ENCODE assay signal across 8 mouse cellular contexts in genomic region chr4:136206943-136207342, GRCm38 (mm10). TPM values are rescaled to one million over a fixed set of nuclear protein-coding genes. Genes with fewer than 3 reads are reported as not detected.
DNase-seq lines count a peak whose midpoint lies in the region; ATAC-seq and TF ChIP-seq lines count a peak whose summit lies in the region.

No protein-coding gene starts in this region.

- no peaks in the 10 kb centered on the region for H3K36me3 ChIP-seq in kidney, embryonic 16.5 days (ENCODE audit: insufficient read depth, low read length)
- H3K36me3 ChIP-seq in midbrain, embryonic 10.5 days: no peaks in the 10 kb centered on the region

- peak overlapping the region; percentile 65 for H3K4me3 ChIP-seq in kidney, embryonic 16.5 days (ENCODE audit: low read length)
- peak overlapping the region; percentile 64 for H3K4me3 ChIP-seq in midbrain, embryonic 10.5 days

- H3K27me3 ChIP-seq in kidney, embryonic 16.5 days (ENCODE audit: insufficient read depth, low read length): no peaks in the 10 kb centered on the region; the same call in 1 of the 2 replicates
- peaks cover 53% of the 10 kb centered on the region for H3K27me3 ChIP-seq in midbrain, embryonic 10.5 days (ENCODE audit: low read depth, poor library complexity, severe bottlenecking)

- WGBS in kidney, embryonic 16.5 days: 8% methylated on average over 6 of the region's 6 CpGs
- 5% methylated on average over 6 of the region's 6 CpGs for WGBS in midbrain, embryonic 10.5 days

- ATAC-seq in kidney, embryonic 16.5 days (ENCODE audit: low FRiP score, low TSS enrichment): no peak
- ATAC-seq in erythroid progenitor cell, adult 5-6 weeks (replicated peaks; ENCODE audit: low FRiP score, poor library complexity, severe bottlenecking): no peak

- H3K27ac ChIP-seq in kidney, embryonic 16.5 days (ENCODE audit: low read length): no peak overlapping the region
- peak overlapping the region; percentile 79; the same call in 1 of the 2 replicates for H3K27ac ChIP-seq in midbrain, embryonic 10.5 days (replicated peaks)

- no peak for TF ChIP-seq POLR2A in brain, embryonic 14.5 days (IDR thresholded peaks at IDR 0.05; ENCODE audit: borderline replicate concordance, extremely low read depth, insufficient read depth, insufficient read length, poor library complexity, severe bottlenecking)

- peak overlapping the region; percentile 96 for H3K4me2 ChIP-seq in kidney, embryonic 16.5 days (replicated peaks; ENCODE audit: low read depth, low read length)

- no peak for DNase-seq in kidney, postnatal 36 days
- DNase-seq in brain, embryonic 14.5 days (ENCODE audit: low read depth): peak; percentile 33
- peak; percentile 29 to 46 for DNase-seq in heart, postnatal 36 days
- DNase-seq in midbrain, embryonic 10.5 days (ENCODE audit: low spot score): peak; percentile 20
- DNase-seq in T-cell, adult 2 months (ENCODE audit: low spot score): no peak
- no peak for DNase-seq in right cerebral cortex, postnatal 25 days

- peak overlapping the region; percentile 71 for H3K9ac ChIP-seq in kidney, embryonic 16.5 days (replicated peaks; ENCODE audit: low read length)

- intact Hi-C loops in heart, postnatal 36 days (cut with DNase I): no loop called here

- TF ChIP-seq CTCF in brain, embryonic 14.5 days (IDR thresholded peaks at IDR 0.05; ENCODE audit: borderline replicate concordance, extremely low read depth, insufficient read depth, insufficient read length): no peak

- H3K9me3 ChIP-seq in kidney, embryonic 16.5 days (ENCODE audit: low read length): no peaks in the 10 kb centered on the region
- no peaks in the 10 kb centered on the region for H3K9me3 ChIP-seq in midbrain, embryonic 10.5 days (replicated peaks)

- H3K4me1 ChIP-seq in kidney, embryonic 16.5 days (ENCODE audit: insufficient read depth, low read length): peaks cover 16% of the 10 kb centered on the region
- peaks cover 39% of the 10 kb centered on the region for H3K4me1 ChIP-seq in midbrain, embryonic 10.5 days

RNA-seq across cellular contexts. Expression of gene Asap3, which starts 0.8 kb away (rescaled TPM):
- polyA plus RNA-seq in kidney, embryonic 16.5 days (2015; fragmentation: Nextera tagmentation; extraction: Ambion mirVana): 5.8 and 6.0 TPM in 2 replicates
- polyA plus RNA-seq in brain, embryonic 14.5 days (2012; rRNA removed): 4.2 and 6.2 TPM in 2 replicates
- 10 to 100 TPM in 1 of 2 experiments, 1 to 10 TPM in 1; 9.4 to 11.7 TPM for total RNA-seq in heart, postnatal 36 days (2021)
- polyA plus RNA-seq in midbrain, embryonic 10.5 days (2016; fragmentation: Nextera tagmentation; extraction: Ambion mirVana): 6.0 and 7.1 TPM in 2 replicates
- total RNA-seq in erythroid progenitor cell, adult 5-6 weeks (2015; ENCODE audit: low replicate concordance): not detected in 2 replicates
- 0.53 and 0.90 TPM in 2 replicates for total RNA-seq in erythroid progenitor cell, adult 5-6 weeks (2017; ENCODE audit: low replicate concordance)

RNA-seq across cellular contexts. Expression of gene E2f2, which starts 34.7 kb away (rescaled TPM):
- polyA plus RNA-seq in kidney, embryonic 16.5 days (2015; fragmentation: Nextera tagmentation; extraction: Ambion mirVana): 7.3 and 8.3 TPM in 2 replicates
- polyA plus RNA-seq in brain, embryonic 14.5 days (2012; rRNA removed): 3.5 and 5.1 TPM in 2 replicates
- total RNA-seq in heart, postnatal 36 days (2021): 1 to 10 TPM; 1.4 to 2.1 TPM
- 10.3 and 10.8 TPM in 2 replicates for polyA plus RNA-seq in midbrain, embryonic 10.5 days (2016; fragmentation: Nextera tagmentation; extraction: Ambion mirVana)
- total RNA-seq in erythroid progenitor cell, adult 5-6 weeks (2015; ENCODE audit: low replicate concordance): 276 and 287 TPM in 2 replicates
- 288 and 298 TPM in 2 replicates for total RNA-seq in erythroid progenitor cell, adult 5-6 weeks (2017; ENCODE audit: low replicate concordance)

RNA-seq across cellular contexts. Expression of gene Tcea3, which starts 40.6 kb away (rescaled TPM):
- polyA plus RNA-seq in kidney, embryonic 16.5 days (2015; fragmentation: Nextera tagmentation; extraction: Ambion mirVana): 8.6 and 11.4 TPM in 2 replicates
- 0.38 and 0.98 TPM in 2 replicates for polyA plus RNA-seq in brain, embryonic 14.5 days (2012; rRNA removed)
- 100 to 1,000 TPM; 121 to 126 TPM for total RNA-seq in heart, postnatal 36 days (2021)
- polyA plus RNA-seq in midbrain, embryonic 10.5 days (2016; fragmentation: Nextera tagmentation; extraction: Ambion mirVana): 0.79 and 0.81 TPM in 2 replicates
- total RNA-seq in erythroid progenitor cell, adult 5-6 weeks (2015; ENCODE audit: low replicate concordance): 1.3 and 2.5 TPM in 2 replicates
- total RNA-seq in erythroid progenitor cell, adult 5-6 weeks (2017; ENCODE audit: low replicate concordance): not detected in 2 replicates

Comparison
In these comparisons a context has a peak if more than half of its experiments do, and no peak if none do; other contexts are left out.
1. DNase-seq: peak in brain, embryonic 14.5 days (single experiment), heart, postnatal 36 days (2 of 2) and midbrain, embryonic 10.5 days (single experiment); none in kidney, postnatal 36 days (0 of 2), T-cell, adult 2 months (single experiment) and right cerebral cortex, postnatal 25 days (single experiment).